ENCODE assay signal across 11 mouse cellular contexts in genomic region chr15:86478685-86479502, GRCm38 (mm10).
A peak's percentile ranks its signal among the peaks of the same experiment; 100 is the strongest.
DNase-seq lines count a peak whose midpoint lies in the region; ATAC-seq and TF ChIP-seq lines count a peak whose summit lies in the region.
"Had no signal": no experiment of that assay in that cellular context is flagged by ENCODE, and none has a peak within 500 bp of the region (broad histone marks: within the 10 kb centered on the region; RNA-seq: fewer than 3 reads in every experiment).

No protein-coding gene starts in this region.

- TF ChIP-seq CTCF in intestine, postnatal 0 days (IDR thresholded peaks at IDR 0.05; ENCODE audit: low read depth), result no peak; the same call in 1 of the 2 replicates

- H3K9me3 ChIP-seq in intestine, embryonic 15.5 days, result no peaks in the 10 kb centered on the region
- H3K9me3 ChIP-seq in intestine, postnatal 0 days (ENCODE audit: control insufficient read depth), result no peaks in the 10 kb centered on the region
- no peaks in the 10 kb centered on the region for H3K9me3 ChIP-seq in embryonic facial prominence, embryonic 14.5 days (ENCODE audit: control insufficient read depth, low read length)
- no peaks in the 10 kb centered on the region for H3K9me3 ChIP-seq in hindbrain, embryonic 15.5 days
- no peaks in the 10 kb centered on the region for H3K9me3 ChIP-seq in neural tube, embryonic 13.5 days
- H3K9me3 ChIP-seq: embryonic facial prominence, embryonic 12.5 days had no signal

- H3K4me2 ChIP-seq in intestine, embryonic 15.5 days (replicated peaks), result no peak overlapping the region
- no peak overlapping the region for H3K4me2 ChIP-seq in intestine, postnatal 0 days (replicated peaks; ENCODE audit: low read depth)
- H3K4me2 ChIP-seq in embryonic facial prominence, embryonic 14.5 days (ENCODE audit: low read depth, low read length), result no peak overlapping the region
- H3K4me2 ChIP-seq in hindbrain, embryonic 15.5 days, result no peak overlapping the region
- H3K4me2 ChIP-seq in neural tube, embryonic 13.5 days, result no peak overlapping the region
- H3K4me2 ChIP-seq: embryonic facial prominence, embryonic 12.5 days had no signal

- no peaks in the 10 kb centered on the region for H3K36me3 ChIP-seq in intestine, embryonic 15.5 days
- peaks cover 3% of the 10 kb centered on the region; the same call in 1 of the 2 replicates for H3K36me3 ChIP-seq in intestine, postnatal 0 days (ENCODE audit: control insufficient read depth, insufficient read depth)
- no peaks in the 10 kb centered on the region for H3K36me3 ChIP-seq in embryonic facial prominence, embryonic 14.5 days (ENCODE audit: control insufficient read depth, insufficient read depth, low read length)
- no peaks in the 10 kb centered on the region for H3K36me3 ChIP-seq in hindbrain, embryonic 15.5 days
- H3K36me3 ChIP-seq in neural tube, embryonic 13.5 days, result no peaks in the 10 kb centered on the region
- H3K36me3 ChIP-seq: embryonic facial prominence, embryonic 12.5 days had no signal

- H3K4me1 ChIP-seq in intestine, embryonic 15.5 days (replicated peaks), result peaks cover 14% of the 10 kb centered on the region; the same call in 1 of the 2 replicates
- peaks cover 7% of the 10 kb centered on the region for H3K4me1 ChIP-seq in intestine, postnatal 0 days (replicated peaks; ENCODE audit: control insufficient read depth, insufficient read depth, low read length)
- H3K4me1 ChIP-seq in embryonic facial prominence, embryonic 14.5 days (ENCODE audit: control insufficient read depth, insufficient read depth, low read length), result peaks cover 8% of the 10 kb centered on the region
- H3K4me1 ChIP-seq in hindbrain, embryonic 15.5 days (replicated peaks), result peaks cover 31% of the 10 kb centered on the region
- peaks cover 37% of the 10 kb centered on the region for H3K4me1 ChIP-seq in neural tube, embryonic 13.5 days (replicated peaks)

- DNase-seq in embryonic facial prominence, embryonic 14.5 days (ENCODE audit: low spot score), result peak; percentile 75
- DNase-seq in layer of hippocampus, adult 9-11 months, result no peak
- no peak for DNase-seq in urinary bladder, adult 2 months (ENCODE audit: low spot score)
- DNase-seq in left cerebral cortex, adult 18-20 months (ENCODE audit: low spot score in 2 of 2), result no peak
- DNase-seq: kidney, postnatal 25 days had no signal

- 66% methylated on average over 13 of the region's 13 CpGs for WGBS in intestine, embryonic 15.5 days
- 68% methylated on average over 13 of the region's 13 CpGs for WGBS in intestine, postnatal 0 days
- WGBS in embryonic facial prominence, embryonic 14.5 days, result 41% methylated on average over 13 of the region's 13 CpGs
- 49% methylated on average over 13 of the region's 13 CpGs for WGBS in hindbrain, embryonic 15.5 days
- 59% methylated on average over 13 of the region's 13 CpGs for WGBS in neural tube, embryonic 13.5 days

- ATAC-seq in intestine, embryonic 15.5 days, result peak; percentile 27; the same call in 1 of the 2 replicates
- no peak for ATAC-seq in intestine, postnatal 0 days
- ATAC-seq in embryonic facial prominence, embryonic 14.5 days (ENCODE audit: low read depth), result peak; percentile 32; the same call in 1 of the 2 replicates
- ATAC-seq in hindbrain, embryonic 15.5 days (ENCODE audit: low FRiP score, low read depth), result no peak
- no peak for ATAC-seq in neural tube, embryonic 13.5 days (ENCODE audit: low read depth)

- H3K4me3 ChIP-seq in intestine, embryonic 15.5 days (replicated peaks), result no peak overlapping the region
- H3K4me3 ChIP-seq in intestine, postnatal 0 days (ENCODE audit: low read depth, low read length), result no peak overlapping the region
- no peak overlapping the region for H3K4me3 ChIP-seq in embryonic facial prominence, embryonic 14.5 days (ENCODE audit: low read depth, low read length)
- H3K4me3 ChIP-seq in hindbrain, embryonic 15.5 days, result no peak overlapping the region
- no peak overlapping the region for H3K4me3 ChIP-seq in neural tube, embryonic 13.5 days
- H3K4me3 ChIP-seq: embryonic facial prominence, embryonic 12.5 days; myocyte had no signal

- no peaks in the 10 kb centered on the region for H3K27me3 ChIP-seq in intestine, embryonic 15.5 days (replicated peaks)
- no peaks in the 10 kb centered on the region for H3K27me3 ChIP-seq in intestine, postnatal 0 days (replicated peaks; ENCODE audit: control insufficient read depth, insufficient read depth, low read length)
- no peaks in the 10 kb centered on the region for H3K27me3 ChIP-seq in embryonic facial prominence, embryonic 14.5 days (replicated peaks; ENCODE audit: control insufficient read depth, insufficient read depth, low read length)
- no peaks in the 10 kb centered on the region for H3K27me3 ChIP-seq in hindbrain, embryonic 15.5 days
- peaks cover 59% of the 10 kb centered on the region for H3K27me3 ChIP-seq in neural tube, embryonic 13.5 days
- H3K27me3 ChIP-seq: embryonic facial prominence, embryonic 12.5 days had no signal

- H3K27ac ChIP-seq in intestine, embryonic 15.5 days, result no peak overlapping the region
- no peak overlapping the region for H3K27ac ChIP-seq in intestine, postnatal 0 days (ENCODE audit: low read depth, low read length)
- H3K27ac ChIP-seq in embryonic facial prominence, embryonic 14.5 days (replicated peaks; ENCODE audit: low read depth, low read length), result no peak overlapping the region
- 0 out of 2 replicates have a peak overlapping the region, but pooled peaks have one; percentile 30 for H3K27ac ChIP-seq in hindbrain, embryonic 15.5 days (replicated peaks)
- H3K27ac ChIP-seq in neural tube, embryonic 13.5 days (replicated peaks), result peak overlapping the region; percentile 30
- H3K27ac ChIP-seq: embryonic facial prominence, embryonic 12.5 days had no signal

- H3K9ac ChIP-seq in intestine, embryonic 15.5 days, result no peak overlapping the region
- no peak overlapping the region for H3K9ac ChIP-seq in intestine, postnatal 0 days (ENCODE audit: low read depth, low read length)
- H3K9ac ChIP-seq in embryonic facial prominence, embryonic 14.5 days (ENCODE audit: low read depth, low read length), result no peak overlapping the region
- no peak overlapping the region for H3K9ac ChIP-seq in hindbrain, embryonic 15.5 days
- 0 out of 2 replicates have a peak overlapping the region, but pooled peaks have one; percentile 5 for H3K9ac ChIP-seq in neural tube, embryonic 13.5 days
- H3K9ac ChIP-seq: embryonic facial prominence, embryonic 12.5 days had no signal

Comparison
In these comparisons a context has a peak if more than half of its experiments do, and no peak if none do; other contexts are left out.
1. ATAC-seq: peak in intestine, embryonic 15.5 days (single experiment) and embryonic facial prominence, embryonic 14.5 days (single experiment); none in intestine, postnatal 0 days (single experiment), hindbrain, embryonic 15.5 days (single experiment) and neural tube, embryonic 13.5 days (single experiment).
2. H3K27ac ChIP-seq: peak in hindbrain, embryonic 15.5 days (single experiment) and neural tube, embryonic 13.5 days (single experiment); none in intestine, embryonic 15.5 days (single experiment), intestine, postnatal 0 days (single experiment) and embryonic facial prominence, embryonic 14.5 days (single experiment).